Mouse (Mus musculus) liver, embryonic 16.5 days (tissue): Measurements from ENCODE around the gene Olfr718-ps1. TPM values are rescaled to one million over a fixed set of nuclear protein-coding genes. Genes with fewer than 3 reads are reported as not detected.

ENCODE experiments used
- ATAC-seq: fragments of 200-750 bp; cut with Nextera tagmentation; 2 replicates; pipeline ENCODE4 v1.8.0; 2017; ENCODE audit warnings: low read depth, mild to moderate bottlenecking, moderate number of reproducible peaks, moderate library complexity
- H3K27ac ChIP-seq: fragments of 300-500 bp; sonication (generic); 2 replicates; pipeline ENCODE4 v1.5.1; 2014; ENCODE audit warnings: mild to moderate bottlenecking, low read length
- H3K27me3 ChIP-seq: fragments of 300-500 bp; sonication (generic); 2 replicates; pipeline ENCODE4 v1.6.1; 2014; ENCODE audit warnings: low read depth, low read length, mixed read lengths; ENCODE audit not compliant: control insufficient read depth, insufficient read depth
- H3K36me3 ChIP-seq: fragments of 300-500 bp; sonication (generic); 2 replicates; pipeline ENCODE4 v1.6.1; 2014; ENCODE audit warnings: mild to moderate bottlenecking; ENCODE audit not compliant: control insufficient read depth, insufficient read depth
- H3K4me1 ChIP-seq: fragments of 300-500 bp; sonication (generic); 2 replicates; pipeline ENCODE4 v1.6.1; 2014; ENCODE audit warnings: low read depth, low read length, mixed read lengths; ENCODE audit not compliant: control insufficient read depth
- H3K4me2 ChIP-seq: fragments of 300-500 bp; sonication (generic); 2 replicates; pipeline ENCODE4 v1.6.1; 2014; ENCODE audit warnings: low read depth, low read length, mixed read lengths
- H3K4me3 ChIP-seq: fragments of 300-500 bp; sonication (generic); 2 replicates; pipeline ENCODE4 v1.5.1; 2014; ENCODE audit warnings: low read depth, mild to moderate bottlenecking, low read length
- H3K9ac ChIP-seq: fragments of 300-500 bp; sonication (generic); 2 replicates; pipeline ENCODE4 v1.6.1; 2014; ENCODE audit warnings: low read depth, low read length
- H3K9me3 ChIP-seq: fragments of 300-500 bp; sonication (generic); replicated peaks from 2 replicates; pipeline ENCODE4 v1.6.1; 2016; ENCODE audit warnings: low read length; ENCODE audit not compliant: control insufficient read depth
- whole genome bisulfite sequencing: fragments of 180-500 bp; shearing (Covaris S2); extraction: QIAGEN DNeasy Blood & Tissue Kit; methylation state at CpG from one replicate; pipeline ENCODE4 v1.1.7; 2014; ENCODE audit not compliant: insufficient replicate concordance; 5-methylcytosine and 5-hydroxymethylcytosine counted together
- polyA plus RNA-seq: library from polyadenylated mRNA; unstranded; fragments of >200 nt; fragmentation: Nextera tagmentation; extraction: Ambion mirVana; gene quantifications from 2 replicates; pipeline ENCODE4 v1.2.1, GENCODE M21; 2015

Gene Olfr718-ps1
- polyA plus RNA-seq, 1 experiment from 2014 or later: not detected

- Histone ChIP-seq H3K4me1 (peaks cover 6% of the 10 kb centered on the region), H3K4me2 (no peak overlapping the region), H3K4me3 (no peak overlapping the region), H3K27me3 (no peaks in the 10 kb centered on the region), H3K36me3 (peaks cover 56% of the 10 kb centered on the region), H3K9me3 (no peaks in the 10 kb centered on the region; the same call in none of the 2 replicates), H3K27ac (no peak overlapping the region), H3K9ac (no peak overlapping the region)
- WGBS: 67% methylated on average over 4 of the region's 4 CpGs
- ATAC-seq: no peak
These were observed 28.6 kb upstream of the Olfr718-ps1 start for GRCm38 (mm10) chr5:143175970-143176369.

- no peak overlapping the region for H3K9ac ChIP-seq
- no peaks in the 10 kb centered on the region for H3K36me3 ChIP-seq
- peaks cover 4% of the 10 kb centered on the region; the same call in 1 of the 2 replicates for H3K4me1 ChIP-seq
- H3K27me3 ChIP-seq: no peaks in the 10 kb centered on the region
- H3K27ac ChIP-seq: no peak overlapping the region
- H3K9me3 ChIP-seq: no peaks in the 10 kb centered on the region
- WGBS: 13% methylated on average over 18 of the region's 18 CpGs
- no peak overlapping the region for H3K4me3 ChIP-seq
- H3K4me2 ChIP-seq: no peak overlapping the region; the same call in 1 of the 2 replicates
- ATAC-seq: 0 out of 2 replicates have a peak, but pooled peaks have one; percentile 9
These were observed 18.2 kb upstream of the Olfr718-ps1 start for GRCm38 (mm10) chr5:143165508-143166070.

GRCm38 (mm10) chr5:143155534-143155933 lies 8.2 kb upstream of the Olfr718-ps1 start:
- 65% methylated on average over 3 of the region's 3 CpGs for WGBS

GRCm38 (mm10) chr5:143153756-143154155 lies 6.4 kb upstream of the Olfr718-ps1 start:
- H3K9ac ChIP-seq: no peak overlapping the region
- H3K27ac ChIP-seq: no peak overlapping the region
- no peak for ATAC-seq
- peaks cover 20% of the 10 kb centered on the region for H3K27me3 ChIP-seq
- H3K4me2 ChIP-seq: no peak overlapping the region
- no peaks in the 10 kb centered on the region for H3K4me1 ChIP-seq
- H3K36me3 ChIP-seq: no peaks in the 10 kb centered on the region
- 0 out of 2 replicates have a peak, but pooled peaks cover 2% of the 10 kb centered on the region for H3K9me3 ChIP-seq
- WGBS: 63% methylated on average over 10 of the region's 10 CpGs
- no peak overlapping the region for H3K4me3 ChIP-seq

More at GRCm38 (mm10) chr5:143155534-143155933, 8.2 kb upstream of the Olfr718-ps1 start:
- ATAC-seq: no peak
- no peak overlapping the region for H3K4me2 ChIP-seq
- no peak overlapping the region for H3K27ac ChIP-seq
- H3K36me3 ChIP-seq: no peaks in the 10 kb centered on the region
- no peaks in the 10 kb centered on the region for H3K9me3 ChIP-seq
- no peak overlapping the region for H3K9ac ChIP-seq
- no peak overlapping the region for H3K4me3 ChIP-seq
- no peaks in the 10 kb centered on the region for H3K4me1 ChIP-seq
- H3K27me3 ChIP-seq: peaks cover 20% of the 10 kb centered on the region

- Histone ChIP-seq H3K27ac (no peak overlapping the region), H3K4me2 (no peak overlapping the region), H3K36me3 (no peaks in the 10 kb centered on the region), H3K4me3 (no peak overlapping the region), H3K27me3 (no peaks in the 10 kb centered on the region), H3K4me1 (no peaks in the 10 kb centered on the region), H3K9ac (no peak overlapping the region), H3K9me3 (0 out of 2 replicates have a peak, but pooled peaks cover 2% of the 10 kb centered on the region)
- no peak for ATAC-seq
- 70% methylated on average over 2 of the region's 2 CpGs for WGBS
These were observed 2.7 kb upstream of the Olfr718-ps1 start for GRCm38 (mm10) chr5:143150044-143150443.

- 56% methylated on average over 2 of the region's 2 CpGs for WGBS
- Histone ChIP-seq H3K4me1 (no peaks in the 10 kb centered on the region), H3K27me3 (no peaks in the 10 kb centered on the region), H3K36me3 (no peaks in the 10 kb centered on the region), H3K9me3 (0 out of 2 replicates have a peak, but pooled peaks cover 2% of the 10 kb centered on the region), H3K4me3 (no peak overlapping the region), H3K9ac (no peak overlapping the region), H3K27ac (no peak overlapping the region), H3K4me2 (no peak overlapping the region)
- ATAC-seq: no peak
These were observed 2.2 kb upstream of the Olfr718-ps1 start for GRCm38 (mm10) chr5:143149536-143149935.

GRCm38 (mm10) chr5:143148661-143149060 lies 1.3 kb upstream of the Olfr718-ps1 start:
- H3K9me3 ChIP-seq: 0 out of 2 replicates have a peak, but pooled peaks cover 2% of the 10 kb centered on the region
- no peak for ATAC-seq
- WGBS: 65% methylated on average over 5 of the region's 5 CpGs

GRCm38 (mm10) chr5:143137580-143137979 lies 9.8 kb downstream of the Olfr718-ps1 start:
- peak; percentile 53; the same call in 1 of the 2 replicates for ATAC-seq
- no peak overlapping the region for H3K27ac ChIP-seq
- H3K9me3 ChIP-seq: no peaks in the 10 kb centered on the region
- peaks cover 4% of the 10 kb centered on the region; the same call in 1 of the 2 replicates for H3K4me1 ChIP-seq
- H3K9ac ChIP-seq: no peak overlapping the region
- no peaks in the 10 kb centered on the region for H3K27me3 ChIP-seq
- WGBS: 64% methylated on average over 13 of the region's 13 CpGs
- H3K36me3 ChIP-seq: no peaks in the 10 kb centered on the region
- no peak overlapping the region for H3K4me2 ChIP-seq
- H3K4me3 ChIP-seq: no peak overlapping the region

More at GRCm38 (mm10) chr5:143148661-143149060, 1.3 kb upstream of the Olfr718-ps1 start:
- no peak overlapping the region for H3K4me3 ChIP-seq
- H3K4me2 ChIP-seq: no peak overlapping the region
- no peaks in the 10 kb centered on the region for H3K36me3 ChIP-seq
- H3K9ac ChIP-seq: no peak overlapping the region
- H3K27ac ChIP-seq: no peak overlapping the region
- H3K27me3 ChIP-seq: no peaks in the 10 kb centered on the region
- H3K4me1 ChIP-seq: no peaks in the 10 kb centered on the region

- Histone ChIP-seq H3K4me2 (no peak overlapping the region), H3K4me3 (no peak overlapping the region), H3K9ac (no peak overlapping the region), H3K4me1 (peaks cover 4% of the 10 kb centered on the region; the same call in 1 of the 2 replicates), H3K27ac (no peak overlapping the region), H3K9me3 (no peaks in the 10 kb centered on the region), H3K27me3 (no peaks in the 10 kb centered on the region), H3K36me3 (no peaks in the 10 kb centered on the region)
- WGBS: 54% methylated on average over 7 of the region's 7 CpGs
- no peak for ATAC-seq
These were observed 12.3 kb downstream of the Olfr718-ps1 start for GRCm38 (mm10) chr5:143135042-143135441.
